Mouse (Mus musculus): Measurements from ENCODE around the gene Sphk2. TPM values are rescaled to one million over a fixed set of nuclear protein-coding genes. Genes with fewer than 3 reads are reported as not detected.

Sphk2 gene
- polyA plus RNA-seq, 1 experiment from 2014 or later = 13.9 TPM

DNA sequence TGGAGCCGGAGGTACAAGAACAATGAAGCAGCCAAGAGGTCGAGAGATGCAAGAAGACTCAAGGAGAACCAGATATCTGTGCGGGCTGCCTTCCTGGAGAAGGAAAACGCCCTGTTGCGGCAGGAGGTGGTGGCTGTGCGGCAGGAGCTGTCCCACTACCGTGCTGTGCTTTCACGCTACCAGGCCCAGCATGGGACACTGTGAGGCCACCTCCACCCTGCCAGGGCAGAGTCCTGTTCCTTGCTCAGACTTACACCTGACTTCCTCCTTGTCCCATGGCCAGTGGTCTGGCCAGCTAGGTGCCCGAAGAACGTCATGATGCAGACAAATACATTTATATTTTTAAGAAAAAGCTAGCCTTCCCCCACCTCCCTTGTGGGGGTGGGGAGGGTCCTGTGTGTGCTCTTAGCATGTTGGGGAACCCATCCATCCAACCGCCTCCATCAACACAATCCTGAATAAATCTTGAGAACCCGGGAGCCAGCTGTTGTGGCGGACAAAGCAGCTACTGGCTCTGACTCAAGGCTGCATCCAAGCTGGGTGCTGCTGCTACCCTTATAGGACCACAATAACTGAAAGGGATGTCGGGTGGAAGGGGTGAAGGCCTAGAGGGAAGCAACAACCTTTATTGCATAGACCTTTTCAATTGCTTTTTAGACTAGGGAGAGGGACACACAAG, 8.0 kb downstream of the Sphk2 start:
- no peaks in the 10 kb centered on the region for H3K9me3 ChIP-seq (replicated peaks; ENCODE audit: control insufficient read depth, low read length)
- no peaks in the 10 kb centered on the region for H3K27me3 ChIP-seq (ENCODE audit: control insufficient read depth, insufficient read depth, low read depth, low read length)
- H3K27ac ChIP-seq (ENCODE audit: low read length) = no peak overlapping the region
- ATAC-seq (ENCODE audit: low read depth) = no peak
- WGBS (ENCODE audit: insufficient replicate concordance) = 69% methylated on average over 14 of the region's 14 CpGs
- H3K4me2 ChIP-seq (ENCODE audit: low read depth, low read length) = no peak overlapping the region
- H3K4me1 ChIP-seq (ENCODE audit: control insufficient read depth, low read depth, low read length) = peaks cover 65% of the 10 kb centered on the region
- no peak overlapping the region for H3K9ac ChIP-seq (ENCODE audit: low read depth, low read length)
- H3K4me3 ChIP-seq (ENCODE audit: low read depth, low read length) = no peak overlapping the region
- peaks cover 19% of the 10 kb centered on the region for H3K36me3 ChIP-seq (ENCODE audit: control insufficient read depth, insufficient read depth)

DNA sequence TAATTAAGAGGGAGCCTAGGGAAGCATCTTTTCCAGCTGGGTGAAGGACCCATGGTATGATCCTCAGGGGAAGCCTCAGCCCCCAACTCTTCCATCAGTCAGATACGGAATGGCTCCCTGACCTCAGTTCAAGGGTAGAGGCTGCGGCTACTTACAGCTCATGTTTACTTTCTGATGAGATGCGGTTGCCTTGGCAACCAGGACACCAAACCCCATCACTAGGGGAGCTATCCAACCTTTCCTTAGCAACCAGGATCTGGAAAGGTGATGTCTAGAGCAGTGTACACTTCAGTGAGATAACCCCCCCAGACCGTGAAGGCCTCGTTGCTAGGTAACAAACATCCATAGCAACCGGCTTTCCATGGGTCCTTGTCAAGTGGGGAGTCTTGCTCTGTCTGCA, 8.8 kb downstream of the Sphk2 start:
- Histone ChIP-seq H3K27ac (ENCODE audit: low read length) (no peak overlapping the region), H3K9ac (ENCODE audit: low read depth, low read length) (no peak overlapping the region), H3K4me1 (ENCODE audit: control insufficient read depth, low read depth, low read length) (peaks cover 64% of the 10 kb centered on the region)

GRCm38 (mm10) chr7:45708221-45708761, 9.5 kb downstream of the Sphk2 start:
- Histone ChIP-seq H3K4me3 (ENCODE audit: low read depth, low read length) (no peak overlapping the region), H3K27me3 (ENCODE audit: control insufficient read depth, insufficient read depth, low read depth, low read length) (no peaks in the 10 kb centered on the region), H3K27ac (ENCODE audit: low read length) (no peak overlapping the region), H3K4me1 (ENCODE audit: control insufficient read depth, low read depth, low read length) (peaks cover 62% of the 10 kb centered on the region), H3K9me3 (replicated peaks; ENCODE audit: control insufficient read depth, low read length) (no peaks in the 10 kb centered on the region), H3K9ac (ENCODE audit: low read depth, low read length) (no peak overlapping the region), H3K4me2 (ENCODE audit: low read depth, low read length) (peak overlapping the region; percentile 97; the same call in 1 of the 2 replicates), H3K36me3 (ENCODE audit: control insufficient read depth, insufficient read depth) (peaks cover 18% of the 10 kb centered on the region)
- ATAC-seq (ENCODE audit: low read depth) = no peak
- 42% methylated on average over 13 of the region's 13 CpGs for WGBS (ENCODE audit: insufficient replicate concordance)

More for the DNA sequence above, 8.8 kb downstream of the Sphk2 start:
- peaks cover 19% of the 10 kb centered on the region for H3K36me3 ChIP-seq (ENCODE audit: control insufficient read depth, insufficient read depth)
- WGBS (ENCODE audit: insufficient replicate concordance) = 61% methylated on average over 6 of the region's 6 CpGs
- no peak for ATAC-seq (ENCODE audit: low read depth)
- no peak overlapping the region for H3K4me3 ChIP-seq (ENCODE audit: low read depth, low read length)
- no peaks in the 10 kb centered on the region for H3K9me3 ChIP-seq (replicated peaks; ENCODE audit: control insufficient read depth, low read length)
- no peaks in the 10 kb centered on the region for H3K27me3 ChIP-seq (ENCODE audit: control insufficient read depth, insufficient read depth, low read depth, low read length)
- no peak overlapping the region for H3K4me2 ChIP-seq (ENCODE audit: low read depth, low read length)

DNA sequence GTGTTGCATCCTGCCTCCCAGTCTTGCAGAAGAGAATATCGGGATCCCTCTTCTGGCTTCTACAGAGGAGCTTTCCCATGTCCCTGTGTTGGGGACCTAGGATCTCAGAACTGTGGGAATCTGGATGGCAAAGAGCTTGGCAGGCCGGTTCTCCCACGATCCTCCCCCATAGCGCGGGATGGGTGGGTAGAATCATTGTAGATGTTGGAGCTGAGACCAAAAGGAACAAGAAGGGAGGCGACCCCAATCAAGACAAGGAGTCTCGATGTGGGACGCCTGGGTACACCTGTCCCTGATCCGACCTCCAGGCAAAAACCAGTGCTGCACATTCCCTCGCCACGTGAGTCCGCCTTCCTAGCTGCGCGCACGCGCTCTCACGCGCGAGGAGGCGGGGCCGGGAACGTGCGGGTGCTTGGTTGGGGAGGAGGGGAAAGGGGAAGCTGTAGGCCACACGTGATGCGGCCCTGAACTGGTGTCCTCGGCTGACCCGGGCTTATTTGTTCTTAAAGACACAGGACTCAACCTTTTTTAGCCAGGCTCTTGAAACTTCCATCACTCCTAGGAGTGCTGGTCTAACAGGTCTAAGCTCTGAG, 10.3 kb downstream of the Sphk2 start:
- under 1% methylated on average over 27 of the region's 27 CpGs for WGBS (ENCODE audit: insufficient replicate concordance)
- peak overlapping the region; percentile 66 for H3K4me3 ChIP-seq (ENCODE audit: low read depth, low read length)
- no peak for ATAC-seq (ENCODE audit: low read depth)
- peak overlapping the region; percentile 40 for H3K9ac ChIP-seq (ENCODE audit: low read depth, low read length)
- no peaks in the 10 kb centered on the region for H3K27me3 ChIP-seq (ENCODE audit: control insufficient read depth, insufficient read depth, low read depth, low read length)
- H3K4me1 ChIP-seq (ENCODE audit: control insufficient read depth, low read depth, low read length) = peaks cover 54% of the 10 kb centered on the region
- peak overlapping the region; percentile 69 for H3K27ac ChIP-seq (ENCODE audit: low read length)
- H3K36me3 ChIP-seq (ENCODE audit: control insufficient read depth, insufficient read depth) = peaks cover 10% of the 10 kb centered on the region
- H3K9me3 ChIP-seq (replicated peaks; ENCODE audit: control insufficient read depth, low read length) = no peaks in the 10 kb centered on the region
- peak overlapping the region; percentile 97 for H3K4me2 ChIP-seq (ENCODE audit: low read depth, low read length)

DNA sequence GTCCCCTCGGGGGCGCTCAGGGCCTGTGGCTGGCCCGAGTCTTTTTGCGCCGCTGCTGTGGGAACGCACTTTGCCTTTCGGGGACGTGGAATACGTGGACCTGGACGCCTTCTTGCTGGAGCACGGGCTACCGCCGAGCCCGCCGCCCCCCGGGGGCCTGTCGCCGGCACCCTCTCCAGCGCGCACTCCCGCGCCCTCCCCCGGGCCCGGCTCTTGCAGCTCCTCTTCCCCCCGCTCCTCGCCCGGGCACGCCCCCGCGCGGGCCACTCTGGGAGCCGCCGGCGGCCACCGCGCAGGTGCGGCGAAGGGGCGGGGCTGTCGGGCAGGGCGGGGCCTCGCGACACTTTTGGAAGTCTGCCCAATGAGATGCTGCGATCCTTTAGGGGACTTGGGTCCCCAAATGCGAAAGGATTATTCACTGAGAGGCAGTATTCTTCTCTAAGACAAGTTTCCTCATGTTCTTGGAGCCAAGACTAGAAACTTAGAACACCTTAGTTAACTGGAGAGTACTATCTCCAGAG, 11.0 kb downstream of the Sphk2 start:
- Histone ChIP-seq H3K27ac (ENCODE audit: low read length) (peak overlapping the region; percentile 69), H3K4me2 (ENCODE audit: low read depth, low read length) (peak overlapping the region; percentile 97), H3K9me3 (replicated peaks; ENCODE audit: control insufficient read depth, low read length) (no peaks in the 10 kb centered on the region), H3K4me3 (ENCODE audit: low read depth, low read length) (peak overlapping the region; percentile 66), H3K27me3 (ENCODE audit: control insufficient read depth, insufficient read depth, low read depth, low read length) (no peaks in the 10 kb centered on the region; the same call in 1 of the 2 replicates), H3K4me1 (ENCODE audit: control insufficient read depth, low read depth, low read length) (peaks cover 52% of the 10 kb centered on the region), H3K36me3 (ENCODE audit: control insufficient read depth, insufficient read depth) (peaks cover 9% of the 10 kb centered on the region), H3K9ac (ENCODE audit: low read depth, low read length) (peak overlapping the region; percentile 69)
- ATAC-seq (ENCODE audit: low read depth) = peak; percentile 20
- WGBS (ENCODE audit: insufficient replicate concordance) = under 1% methylated on average over 41 of the region's 45 CpGs

GRCm38 (mm10) chr7:45705873-45706281, 11.9 kb downstream of the Sphk2 start:
- no peaks in the 10 kb centered on the region for H3K9me3 ChIP-seq (replicated peaks; ENCODE audit: control insufficient read depth, low read length)
- H3K9ac ChIP-seq (ENCODE audit: low read depth, low read length) = peak overlapping the region; percentile 69
- ATAC-seq (ENCODE audit: low read depth) = no peak
- H3K27me3 ChIP-seq (ENCODE audit: control insufficient read depth, insufficient read depth, low read depth, low read length) = peaks cover 9% of the 10 kb centered on the region
- H3K4me2 ChIP-seq (ENCODE audit: low read depth, low read length) = peak overlapping the region; percentile 97
- no peak overlapping the region for H3K27ac ChIP-seq (ENCODE audit: low read length)
- peak overlapping the region; percentile 66 for H3K4me3 ChIP-seq (ENCODE audit: low read depth, low read length)
- peaks cover 52% of the 10 kb centered on the region for H3K4me1 ChIP-seq (ENCODE audit: control insufficient read depth, low read depth, low read length)
- H3K36me3 ChIP-seq (ENCODE audit: control insufficient read depth, insufficient read depth) = peaks cover under 1% of the 10 kb centered on the region; the same call in 1 of the 2 replicates
- WGBS (ENCODE audit: insufficient replicate concordance) = 3% methylated on average over 7 of the region's 7 CpGs

DNA sequence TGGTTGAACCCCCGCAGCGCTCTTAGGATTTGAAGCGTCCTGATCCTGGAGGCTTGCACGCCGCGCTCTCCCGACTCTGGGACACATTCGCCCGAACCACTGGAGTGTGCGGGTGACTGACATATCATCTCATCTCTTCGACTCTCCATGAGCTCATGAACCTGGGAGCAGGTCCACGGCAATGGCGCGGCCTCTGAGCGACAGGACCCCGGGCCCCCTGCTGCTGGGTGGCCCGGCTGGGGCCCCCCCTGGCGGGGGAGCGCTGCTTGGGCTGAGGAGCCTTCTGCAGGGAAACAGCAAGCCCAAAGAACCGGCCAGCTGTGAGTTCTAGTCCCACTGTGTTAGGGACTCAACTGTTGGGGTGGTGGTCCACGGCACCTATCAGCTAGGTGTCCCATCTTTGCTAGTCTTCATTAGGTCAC, 12.3 kb downstream of the Sphk2 start:
- peak overlapping the region; percentile 64 for H3K27ac ChIP-seq (ENCODE audit: low read length)
- no peaks in the 10 kb centered on the region for H3K9me3 ChIP-seq (replicated peaks; ENCODE audit: control insufficient read depth, low read length)
- H3K9ac ChIP-seq (ENCODE audit: low read depth, low read length) = peak overlapping the region; percentile 13; the same call in 1 of the 2 replicates
- H3K4me3 ChIP-seq (ENCODE audit: low read depth, low read length) = peak overlapping the region; percentile 66
- H3K4me2 ChIP-seq (ENCODE audit: low read depth, low read length) = peak overlapping the region; percentile 97
- no peaks in the 10 kb centered on the region for H3K36me3 ChIP-seq (ENCODE audit: control insufficient read depth, insufficient read depth)
- H3K4me1 ChIP-seq (ENCODE audit: control insufficient read depth, low read depth, low read length) = peaks cover 52% of the 10 kb centered on the region
- under 1% methylated on average over 21 of the region's 21 CpGs for WGBS (ENCODE audit: insufficient replicate concordance)
- H3K27me3 ChIP-seq (ENCODE audit: control insufficient read depth, insufficient read depth, low read depth, low read length) = peaks cover 12% of the 10 kb centered on the region
- no peak for ATAC-seq (ENCODE audit: low read depth)

DNA sequence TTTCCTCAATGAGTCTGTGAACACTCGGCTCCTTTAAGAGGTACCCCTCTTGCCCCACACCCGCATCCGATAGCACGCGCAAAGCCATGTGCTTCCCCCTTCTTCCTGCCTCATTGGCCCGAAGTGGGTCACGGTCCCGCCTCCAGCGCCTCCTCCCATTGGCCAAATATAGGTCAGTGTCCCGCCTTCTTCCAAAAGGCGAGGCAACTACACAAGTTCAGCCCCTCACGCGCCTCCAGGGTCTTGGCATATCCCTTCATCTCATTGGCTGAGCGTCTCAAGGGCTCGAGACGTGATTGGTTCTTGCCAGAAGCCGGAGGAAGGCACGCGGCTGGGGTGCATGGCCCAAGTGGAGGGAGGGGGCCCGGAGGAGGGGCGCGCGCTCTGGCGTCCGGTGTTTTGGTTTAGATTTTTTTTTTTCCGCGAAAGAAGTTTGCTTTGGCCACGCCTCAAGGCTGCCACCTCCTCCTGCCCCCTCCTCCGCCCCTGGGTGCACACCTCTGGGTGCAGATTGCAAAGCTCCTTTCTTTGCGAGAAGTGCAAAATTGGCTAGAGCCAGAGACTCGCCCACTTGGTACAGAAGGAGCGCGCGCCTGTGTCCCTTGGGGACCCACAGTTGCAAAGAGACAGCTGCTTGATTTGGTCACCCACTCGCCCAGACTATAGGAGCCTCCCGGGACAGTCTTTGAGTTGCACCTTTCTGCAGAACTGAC, 12.9 kb downstream of the Sphk2 start, which contains the start of gene Dbp:
Gene Dbp, plus strand, starts transcription at position 359 of the 713 bp plus-strand sequence.
- peak; percentile 83 for ATAC-seq (ENCODE audit: low read depth)
- Histone ChIP-seq H3K4me1 (ENCODE audit: control insufficient read depth, low read depth, low read length) (peaks cover 52% of the 10 kb centered on the region), H3K9me3 (replicated peaks; ENCODE audit: control insufficient read depth, low read length) (no peaks in the 10 kb centered on the region), H3K36me3 (ENCODE audit: control insufficient read depth, insufficient read depth) (no peaks in the 10 kb centered on the region), H3K4me2 (ENCODE audit: low read depth, low read length) (peak within 1 kb of the TSS; percentile 97), H3K27me3 (ENCODE audit: control insufficient read depth, insufficient read depth, low read depth, low read length) (peaks cover 17% of the 10 kb centered on the region), H3K9ac (ENCODE audit: low read depth, low read length) (peak within 1 kb of the TSS; percentile 29; the same call in 1 of the 2 replicates), H3K27ac (ENCODE audit: low read length) (peak within 1 kb of the TSS; percentile 64), H3K4me3 (ENCODE audit: low read depth, low read length) (peak within 1 kb of the TSS; percentile 66)
- under 1% methylated on average over 36 of the region's 36 CpGs for WGBS (ENCODE audit: insufficient replicate concordance)

Measured in liver, embryonic 16.5 days (tissue).